Mouse (Mus musculus): ENCODE results near the gene Aldh1a1. TPM values are rescaled to one million over a fixed set of nuclear protein-coding genes. Genes with fewer than 3 reads are reported as not detected.
"Not testable (repeated sequence)": the region's sequence is repeated elsewhere in the genome, so short reads cannot be mapped to it uniquely, and the experiment has no call there.

Gene Aldh1a1
- polyA plus RNA-seq, 1 experiment: 242 TPM

- WGBS: 72% methylated on average over 10 of the region's 10 CpGs
- H3K4me1 ChIP-seq (ENCODE audit: control insufficient read depth, insufficient read depth, low read length): no peaks in the 10 kb centered on the region
- H3K4me3 ChIP-seq (replicated peaks; ENCODE audit: extremely low read depth, low read depth, low read length): no peak overlapping the region
- TF ChIP-seq POLR2A (IDR thresholded peaks at IDR 0.05; ENCODE audit: borderline replicate concordance, extremely low read depth, low read depth, low read length): no peak
- no peak for TF ChIP-seq CTCF (IDR thresholded peaks at IDR 0.05; ENCODE audit: insufficient read depth, low read length)
- no peak for DNase-seq
Observed at GRCm38 (mm10) chr19:20623416-20623815, 130.9 kb downstream of the Aldh1a1 start.

GRCm38 (mm10) chr19:20631020-20631419 is 138.5 kb downstream of the Aldh1a1 start:
- H3K4me3 ChIP-seq (replicated peaks; ENCODE audit: extremely low read depth, low read depth, low read length): no peak overlapping the region
- WGBS: 53% methylated on average over 1 of the region's 1 CpGs
- DNase-seq: no peak
- TF ChIP-seq POLR2A (IDR thresholded peaks at IDR 0.05; ENCODE audit: borderline replicate concordance, extremely low read depth, low read depth, low read length) (no peak), CTCF (IDR thresholded peaks at IDR 0.05; ENCODE audit: insufficient read depth, low read length) (no peak)
- H3K4me1 ChIP-seq (ENCODE audit: control insufficient read depth, insufficient read depth, low read length): no peaks in the 10 kb centered on the region

GRCm38 (mm10) chr19:20633876-20634691 is 141.6 kb downstream of the Aldh1a1 start:
- no peak overlapping the region for H3K4me3 ChIP-seq (replicated peaks; ENCODE audit: extremely low read depth, low read depth, low read length)
- 69% methylated on average over 12 of the region's 12 CpGs for WGBS
- TF ChIP-seq POLR2A (IDR thresholded peaks at IDR 0.05; ENCODE audit: borderline replicate concordance, extremely low read depth, low read depth, low read length) (no peak), CTCF (IDR thresholded peaks at IDR 0.05; ENCODE audit: insufficient read depth, low read length) (no peak)
- no peak for DNase-seq
- H3K4me1 ChIP-seq (ENCODE audit: control insufficient read depth, insufficient read depth, low read length): no peaks in the 10 kb centered on the region

- 71% methylated on average over 3 of the region's 3 CpGs for WGBS
Observed at GRCm38 (mm10) chr19:20644346-20644745, 151.8 kb downstream of the Aldh1a1 start.

GRCm38 (mm10) chr19:20647496-20647895 is 155.0 kb downstream of the Aldh1a1 start:
- not testable (repeated sequence) for DNase-seq; H3K4me1 ChIP-seq (ENCODE audit: control insufficient read depth, insufficient read depth, low read length); H3K4me3 ChIP-seq (replicated peaks; ENCODE audit: extremely low read depth, low read depth, low read length)

More at GRCm38 (mm10) chr19:20644346-20644745, 151.8 kb downstream of the Aldh1a1 start:
- DNase-seq: no peak
- no peaks in the 10 kb centered on the region for H3K4me1 ChIP-seq (ENCODE audit: control insufficient read depth, insufficient read depth, low read length)
- TF ChIP-seq POLR2A (IDR thresholded peaks at IDR 0.05; ENCODE audit: borderline replicate concordance, extremely low read depth, low read depth, low read length) (no peak), CTCF (IDR thresholded peaks at IDR 0.05; ENCODE audit: insufficient read depth, low read length) (no peak)
- no peak overlapping the region for H3K4me3 ChIP-seq (replicated peaks; ENCODE audit: extremely low read depth, low read depth, low read length)

GRCm38 (mm10) chr19:20650008-20650407 is 157.5 kb downstream of the Aldh1a1 start:
- no peak for TF ChIP-seq CTCF (IDR thresholded peaks at IDR 0.05; ENCODE audit: insufficient read depth, low read length)
- TF ChIP-seq POLR2A (IDR thresholded peaks at IDR 0.05; ENCODE audit: borderline replicate concordance, extremely low read depth, low read depth, low read length): no peak
- Histone ChIP-seq H3K4me3 (replicated peaks; ENCODE audit: extremely low read depth, low read depth, low read length) (no peak overlapping the region), H3K4me1 (ENCODE audit: control insufficient read depth, insufficient read depth, low read length) (no peaks in the 10 kb centered on the region)
- 16% methylated on average over 2 of the region's 2 CpGs for WGBS
- no peak for DNase-seq

GRCm38 (mm10) chr19:20653082-20653676 is 160.7 kb downstream of the Aldh1a1 start:
- 77% methylated on average over 1 of the region's 1 CpGs for WGBS
- TF ChIP-seq CTCF (IDR thresholded peaks at IDR 0.05; ENCODE audit: insufficient read depth, low read length) (no peak), POLR2A (IDR thresholded peaks at IDR 0.05; ENCODE audit: borderline replicate concordance, extremely low read depth, low read depth, low read length) (no peak)
- no peaks in the 10 kb centered on the region for H3K4me1 ChIP-seq (ENCODE audit: control insufficient read depth, insufficient read depth, low read length)
- no peak for DNase-seq
- no peak overlapping the region for H3K4me3 ChIP-seq (replicated peaks; ENCODE audit: extremely low read depth, low read depth, low read length)

- DNase-seq: no peak
- no peak for TF ChIP-seq CTCF (IDR thresholded peaks at IDR 0.05; ENCODE audit: insufficient read depth, low read length)
- no peak for TF ChIP-seq POLR2A (IDR thresholded peaks at IDR 0.05; ENCODE audit: borderline replicate concordance, extremely low read depth, low read depth, low read length)
- Histone ChIP-seq H3K4me1 (ENCODE audit: control insufficient read depth, insufficient read depth, low read length) (no peaks in the 10 kb centered on the region), H3K4me3 (replicated peaks; ENCODE audit: extremely low read depth, low read depth, low read length) (no peak overlapping the region)
- 43% methylated on average over 3 of the region's 3 CpGs for WGBS
Observed at GRCm38 (mm10) chr19:20654141-20654873, 161.8 kb downstream of the Aldh1a1 start.

GRCm38 (mm10) chr19:20677697-20678355 is 185.3 kb downstream of the Aldh1a1 start:
- Histone ChIP-seq H3K4me1 (ENCODE audit: control insufficient read depth, insufficient read depth, low read length) (no peaks in the 10 kb centered on the region), H3K4me3 (replicated peaks; ENCODE audit: extremely low read depth, low read depth, low read length) (no peak overlapping the region)
- DNase-seq: no peak
- 77% methylated on average over 3 of the region's 3 CpGs for WGBS
- no peak for TF ChIP-seq POLR2A (IDR thresholded peaks at IDR 0.05; ENCODE audit: borderline replicate concordance, extremely low read depth, low read depth, low read length)
- TF ChIP-seq CTCF (IDR thresholded peaks at IDR 0.05; ENCODE audit: insufficient read depth, low read length): no peak

Other genes with a start within 250 kb of the Aldh1a1 start
- 23.6 and 47.8 TPM in 2 replicates for gene Anxa1, start 101.8 kb upstream of the Aldh1a1 start, polyA plus RNA-seq (2012; rRNA removed)
- 24.6 and 39.4 TPM in 2 replicates for gene Aldh1a7, start 234.8 kb downstream of the Aldh1a1 start, polyA plus RNA-seq (2012; rRNA removed)